Mouse (Mus musculus) midbrain, postnatal 0 days (tissue): ENCODE data around the gene Zranb1. TPM values are rescaled to one million over a fixed set of nuclear protein-coding genes. Genes with fewer than 3 reads are reported as not detected.

Source experiments
- ATAC-seq: fragments of 200-750 bp; cut with Nextera tagmentation; 2 replicates; pipeline ENCODE4 v1.8.0; 2017; ENCODE audit warnings: moderate number of reproducible peaks, mild to moderate bottlenecking, moderate TSS enrichment, moderate library complexity; ENCODE audit not compliant: low FRiP score
- DNase-seq: peaks from one replicate; pipeline ENCODE4 v3.0.0-alpha.2; 2015; ENCODE audit warnings: low spot score
- H3K27ac ChIP-seq: fragments of 300-500 bp; sonication (generic); 2 replicates; pipeline ENCODE4 v1.5.1; 2014; ENCODE audit warnings: low read depth, mild to moderate bottlenecking, low read length, mixed read lengths
- H3K27me3 ChIP-seq: fragments of 300-500 bp; sonication (generic); 2 replicates; pipeline ENCODE4 v1.6.1; 2014; ENCODE audit warnings: low read length, control low read depth, mixed read lengths; ENCODE audit not compliant: insufficient read depth
- H3K36me3 ChIP-seq: fragments of 300-500 bp; sonication (generic); 2 replicates; pipeline ENCODE4 v1.6.1; 2014; ENCODE audit warnings: low read length, control low read depth, mixed read lengths; ENCODE audit not compliant: insufficient read depth
- H3K4me1 ChIP-seq: fragments of 300-500 bp; sonication (generic); 2 replicates; pipeline ENCODE4 v1.6.1; 2014; ENCODE audit warnings: mild to moderate bottlenecking, control low read depth, antibody characterized with exemption, low read length, mixed read lengths; ENCODE audit not compliant: insufficient read depth
- H3K4me2 ChIP-seq: fragments of 300-500 bp; sonication (generic); 2 replicates; pipeline ENCODE4 v1.6.1; 2014; ENCODE audit warnings: low read depth, mild to moderate bottlenecking, low read length, mixed read lengths; ENCODE audit not compliant: poor library complexity, severe bottlenecking
- H3K4me3 ChIP-seq: fragments of 300-500 bp; sonication (generic); 2 replicates; pipeline ENCODE4 v1.5.1; 2014; ENCODE audit warnings: low read depth, mild to moderate bottlenecking, low read length, moderate library complexity
- H3K9ac ChIP-seq: fragments of 300-500 bp; sonication (generic); replicated peaks from 2 replicates; pipeline ENCODE4 v1.6.1; 2014; ENCODE audit warnings: mild to moderate bottlenecking, low read length, moderate library complexity, mixed read lengths; ENCODE audit not compliant: poor library complexity, severe bottlenecking
- H3K9me3 ChIP-seq: fragments of 300-500 bp; sonication (generic); 2 replicates; pipeline ENCODE4 v1.6.1; 2016; ENCODE audit warnings: low read length, control low read depth
- CTCF ChIP-seq: IDR thresholded peaks from 2 replicates; pipeline ENCODE4 v1.5.1; 2016; ENCODE audit warnings: antibody characterized with exemption, mild to moderate bottlenecking
- polyA plus RNA-seq: library from polyadenylated mRNA; unstranded; fragments of >200 nt; fragmentation: Nextera tagmentation; extraction: Ambion mirVana; gene quantifications from 2 replicates; pipeline ENCODE4 v1.2.1, GENCODE M21; 2015
- total RNA-seq: library from RNA; depleted of rRNA; stranded (reverse); fragments of >200 nt; gene quantifications from 2 replicates; pipeline ENCODE4 v1.2.3, GENCODE M21; 2014; rRNA removed

The Zranb1 gene
- total and polyA plus RNA-seq, 2 experiments from 2014 or later: 28.2 to 45.1 TPM

DNA sequence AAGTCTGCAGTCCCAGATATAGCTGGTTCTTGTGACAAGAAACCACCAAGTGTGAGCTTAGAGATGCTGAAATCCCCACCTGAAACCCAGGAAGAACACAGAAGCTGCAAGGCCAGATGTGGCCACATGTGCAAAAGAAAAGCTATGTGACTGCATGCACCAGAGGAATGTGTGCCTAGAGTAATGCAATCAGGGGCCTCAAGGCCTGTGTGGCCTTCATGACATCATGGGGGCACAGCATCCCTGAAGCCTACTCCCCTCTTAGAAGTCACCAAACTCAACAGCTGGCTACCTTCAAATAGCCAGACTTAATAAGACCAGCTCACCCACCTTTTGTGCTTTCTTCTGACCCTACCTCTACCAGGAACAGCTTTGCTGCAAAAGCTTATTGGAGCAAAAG is 105.0 kb downstream of the Zranb1 start:
- no peak for TF ChIP-seq CTCF
- Histone ChIP-seq H3K4me2 (no peak overlapping the region), H3K27ac (no peak overlapping the region), H3K4me1 (peaks cover 3% of the 10 kb centered on the region; the same call in 1 of the 2 replicates), H3K4me3 (no peak overlapping the region), H3K27me3 (no peaks in the 10 kb centered on the region), H3K9me3 (no peaks in the 10 kb centered on the region), H3K9ac (no peak overlapping the region), H3K36me3 (no peaks in the 10 kb centered on the region)
- ATAC-seq (no peak), DNase-seq (no peak)

Other genes starting within 250 kb of the Zranb1 start
- gene Fam53b, start 117.3 kb upstream of the Zranb1 start, total RNA-seq: 8.0 and 17.3 TPM in 2 replicates
- 7.3 and 9.4 TPM in 2 replicates for gene Fam53b, start 117.3 kb upstream of the Zranb1 start, polyA plus RNA-seq
- gene Eef1akmt2, start 78.5 kb upstream of the Zranb1 start, total RNA-seq: 52.1 and 62.1 TPM in 2 replicates
- 80.1 and 84.2 TPM in 2 replicates for gene Eef1akmt2, start 78.5 kb upstream of the Zranb1 start, polyA plus RNA-seq
- gene Abraxas2, start 71.9 kb upstream of the Zranb1 start, total RNA-seq: 26.7 and 28.8 TPM in 2 replicates
- 31.1 and 32.3 TPM in 2 replicates for gene Abraxas2, start 71.9 kb upstream of the Zranb1 start, polyA plus RNA-seq
- 32.6 and 37.2 TPM in 2 replicates for gene Fgfr2, start 192.2 kb downstream of the Zranb1 start, total RNA-seq
- gene Fgfr2, start 192.2 kb downstream of the Zranb1 start, polyA plus RNA-seq: 10.7 and 12.1 TPM in 2 replicates
- gene Ctbp2, start 193.2 kb downstream of the Zranb1 start, total RNA-seq: 58.6 and 64.8 TPM in 2 replicates
- gene Ctbp2, start 193.2 kb downstream of the Zranb1 start, polyA plus RNA-seq: 25.9 and 29.1 TPM in 2 replicates